28 mouse cellular contexts compared by ENCODE assay signal in the genomic region with DNA sequence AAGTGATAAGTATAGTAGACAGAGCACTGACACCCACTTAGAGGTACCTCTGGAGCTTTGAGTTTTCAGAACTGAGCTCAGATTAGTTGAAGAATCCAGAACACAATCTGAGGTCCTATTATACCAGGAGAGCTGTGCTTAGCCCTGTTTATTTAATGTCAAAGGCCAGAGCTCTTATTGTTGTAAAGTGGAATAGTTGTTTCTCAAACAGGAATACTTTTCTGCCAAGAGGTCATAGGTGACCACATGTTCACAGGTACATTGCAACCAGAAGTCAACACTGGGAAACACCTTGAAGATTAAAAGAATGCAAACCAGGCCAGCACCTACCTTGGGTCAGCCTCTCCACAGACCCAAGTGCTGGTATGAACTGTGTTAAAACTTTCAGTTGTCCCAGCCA.
"Had no signal": no experiment of that assay in that cellular context is flagged by ENCODE, and none has a peak within 500 bp of the region (broad histone marks: within the 10 kb centered on the region; RNA-seq: fewer than 3 reads in every experiment).

No protein-coding gene starts in this region.

- H3K27ac ChIP-seq: left cerebral cortex, adult 2 months; limb, embryonic 10.5 days; limb, embryonic 12.5 days; limb, embryonic 13.5 days; limb, embryonic 15.5 days; liver, embryonic 12.5 days; liver, embryonic 13.5 days; liver, embryonic 14.5 days; liver, embryonic 15.5 days; lung, embryonic 15.5 days; macrophage; midbrain, embryonic 10.5 days; midbrain, embryonic 12.5 days; midbrain, embryonic 13.5 days; midbrain, embryonic 15.5 days; neural tube, embryonic 12.5 days had no signal

- H3K4me1 ChIP-seq: limb, embryonic 12.5 days; limb, embryonic 13.5 days; liver, embryonic 12.5 days; liver, embryonic 13.5 days; liver, embryonic 15.5 days; lung, embryonic 15.5 days; midbrain, embryonic 12.5 days; midbrain, embryonic 13.5 days; midbrain, embryonic 15.5 days; neural tube, embryonic 12.5 days had no signal

- H3K27me3 ChIP-seq: limb, embryonic 12.5 days; limb, embryonic 13.5 days; limb, embryonic 15.5 days; liver, embryonic 12.5 days; liver, embryonic 13.5 days; liver, embryonic 15.5 days; lung, embryonic 15.5 days; midbrain, embryonic 12.5 days; midbrain, embryonic 13.5 days; midbrain, embryonic 15.5 days; neural tube, embryonic 12.5 days had no signal

- DNase-seq: layer of hippocampus, postnatal 36 days; left cerebral cortex, postnatal 4 days; liver; liver, embryonic 13.5 days; liver, postnatal 0 days; lung, embryonic 14.5 days; lung, postnatal 14 days; midbrain, embryonic 14.5 days had no signal

- ATAC-seq: liver, embryonic 12.5 days; liver, postnatal 0 days; midbrain, embryonic 13.5 days; midbrain, embryonic 15.5 days; midbrain, embryonic 16.5 days had no signal

- H3K9me3 ChIP-seq: limb, embryonic 10.5 days; limb, embryonic 12.5 days; limb, embryonic 13.5 days; limb, embryonic 15.5 days; liver, embryonic 12.5 days; liver, embryonic 13.5 days; liver, embryonic 15.5 days; lung, embryonic 15.5 days; midbrain, embryonic 10.5 days; midbrain, embryonic 12.5 days; midbrain, embryonic 13.5 days; midbrain, embryonic 15.5 days; neural tube, embryonic 12.5 days had no signal

- H3K4me3 ChIP-seq: left cerebral cortex, adult 2 months; limb, embryonic 10.5 days; limb, embryonic 12.5 days; limb, embryonic 13.5 days; limb, embryonic 15.5 days; liver, embryonic 12.5 days; liver, embryonic 13.5 days; liver, embryonic 15.5 days; lung, embryonic 15.5 days; megakaryocyte, embryonic 14.5 days; midbrain, embryonic 10.5 days; midbrain, embryonic 12.5 days; midbrain, embryonic 13.5 days; midbrain, embryonic 15.5 days; myocyte; neural tube, embryonic 12.5 days had no signal

- H3K4me2 ChIP-seq: limb, embryonic 12.5 days; limb, embryonic 13.5 days; limb, embryonic 15.5 days; liver, embryonic 11.5 days; liver, embryonic 12.5 days; liver, embryonic 13.5 days; liver, embryonic 15.5 days; lung, embryonic 14.5 days; lung, embryonic 15.5 days; midbrain, embryonic 11.5 days; midbrain, embryonic 12.5 days; midbrain, embryonic 13.5 days; midbrain, embryonic 15.5 days; neural tube, embryonic 12.5 days had no signal

- H3K36me3 ChIP-seq: limb, embryonic 10.5 days; limb, embryonic 12.5 days; limb, embryonic 13.5 days; limb, embryonic 15.5 days; liver, embryonic 12.5 days; liver, embryonic 13.5 days; liver, embryonic 15.5 days; lung, embryonic 15.5 days; midbrain, embryonic 10.5 days; midbrain, embryonic 12.5 days; midbrain, embryonic 13.5 days; midbrain, embryonic 15.5 days; neural tube, embryonic 12.5 days had no signal

- H3K9ac ChIP-seq: limb, embryonic 12.5 days; limb, embryonic 13.5 days; limb, embryonic 15.5 days; liver, embryonic 12.5 days; liver, embryonic 13.5 days; liver, embryonic 14.5 days; liver, embryonic 15.5 days; liver, postnatal 0 days; lung, embryonic 14.5 days; lung, embryonic 15.5 days; midbrain, embryonic 12.5 days; midbrain, embryonic 13.5 days; midbrain, embryonic 15.5 days; neural tube, embryonic 12.5 days had no signal
